Mouse (Mus musculus) limb, embryonic 11.5 days (tissue): Measurements from ENCODE around the gene Chil1. TPM values are rescaled to one million over a fixed set of nuclear protein-coding genes. Genes with fewer than 3 reads are reported as not detected.

Source experiments
- ATAC-seq: fragments of 200-750 bp; cut with Nextera tagmentation; 2 replicates; pipeline ENCODE4 v1.8.0; 2017; ENCODE audit warnings: low read depth; ENCODE audit not compliant: insufficient number of reproducible peaks, low FRiP score, low TSS enrichment
- DNase-seq: peaks from one replicate; pipeline ENCODE4 v3.0.0-alpha.2; 2015; ENCODE audit warnings: low spot score
- H3K27ac ChIP-seq: fragments of 300-500 bp; sonication (generic); replicated peaks from 2 replicates; pipeline ENCODE4 v1.5.1; 2014; ENCODE audit warnings: low read depth, mild to moderate bottlenecking, low read length
- H3K27me3 ChIP-seq: fragments of 300-500 bp; sonication (generic); 2 replicates; pipeline ENCODE4 v1.6.1; 2014; ENCODE audit warnings: mild to moderate bottlenecking, low read length, mixed read lengths; ENCODE audit not compliant: control insufficient read depth, insufficient read depth
- H3K36me3 ChIP-seq: fragments of 300-500 bp; sonication (generic); 2 replicates; pipeline ENCODE4 v1.6.1; 2014; ENCODE audit warnings: mild to moderate bottlenecking, low read length, moderate library complexity, mixed read lengths; ENCODE audit not compliant: control insufficient read depth, insufficient read depth
- H3K4me1 ChIP-seq: fragments of 300-500 bp; sonication (generic); 2 replicates; pipeline ENCODE4 v1.6.1; 2014; ENCODE audit warnings: low read length, mixed read lengths; ENCODE audit not compliant: control insufficient read depth, insufficient read depth
- H3K4me2 ChIP-seq: fragments of 300-500 bp; sonication (generic); 2 replicates; pipeline ENCODE4 v1.6.1; 2014; ENCODE audit warnings: low read depth, mild to moderate bottlenecking, moderate library complexity; ENCODE audit not compliant: severe bottlenecking
- H3K4me3 ChIP-seq: fragments of 300-500 bp; sonication (generic); 2 replicates; pipeline ENCODE4 v1.5.1; 2014; ENCODE audit warnings: low read depth, low read length
- H3K9ac ChIP-seq: fragments of 300-500 bp; sonication (generic); 2 replicates; pipeline ENCODE4 v1.6.1; 2014; ENCODE audit warnings: mild to moderate bottlenecking, low read length
- H3K9me3 ChIP-seq: fragments of 300-500 bp; sonication (generic); 2 replicates; pipeline ENCODE4 v1.6.1; 2016; ENCODE audit warnings: low read length; ENCODE audit not compliant: control insufficient read depth
- WGBS: fragments of 180-500 bp; shearing (Covaris S2); extraction: QIAGEN DNeasy Blood & Tissue Kit; methylation state at CpG from one replicate; pipeline ENCODE4 v1.1.7; 2014; 5-methylcytosine and 5-hydroxymethylcytosine counted together
- polyA plus RNA-seq: library from polyadenylated mRNA; unstranded; fragments of >200 nt; fragmentation: Nextera tagmentation; extraction: Ambion mirVana; gene quantifications from 2 replicates; pipeline ENCODE4 v1.2.1, GENCODE M21; 2014

The Chil1 gene
- polyA plus RNA-seq, 1 experiment from 2014 or later, result 2.0 TPM

- DNase-seq (no peak), ATAC-seq (no peak)
- WGBS, result 36% methylated on average over 11 of the region's 11 CpGs
- no peak overlapping the region for H3K27ac ChIP-seq
- no peaks in the 10 kb centered on the region for H3K36me3 ChIP-seq
- H3K27me3 ChIP-seq, result no peaks in the 10 kb centered on the region; the same call in 1 of the 2 replicates
- H3K9me3 ChIP-seq, result no peaks in the 10 kb centered on the region
- H3K4me2 ChIP-seq, result no peak overlapping the region
- peaks cover 14% of the 10 kb centered on the region for H3K4me1 ChIP-seq
- H3K9ac ChIP-seq, result no peak overlapping the region
- no peak overlapping the region for H3K4me3 ChIP-seq
Measured at GRCm38 (mm10) chr1:134215751-134216628, 34.0 kb downstream of the Chil1 start.

- Histone ChIP-seq H3K27me3 (no peaks in the 10 kb centered on the region; the same call in 1 of the 2 replicates), H3K9ac (no peak overlapping the region), H3K9me3 (no peaks in the 10 kb centered on the region), H3K4me2 (no peak overlapping the region), H3K4me1 (peaks cover 8% of the 10 kb centered on the region), H3K4me3 (no peak overlapping the region), H3K27ac (no peak overlapping the region), H3K36me3 (no peaks in the 10 kb centered on the region)
- ATAC-seq, result no peak
- 87% methylated on average over 2 of the region's 2 CpGs for WGBS
- DNase-seq, result no peak
Measured at GRCm38 (mm10) chr1:134216629-134216971, 34.6 kb downstream of the Chil1 start.

GRCm38 (mm10) chr1:134217028-134217481 is 35.1 kb downstream of the Chil1 start:
- no peak overlapping the region for H3K4me3 ChIP-seq
- no peaks in the 10 kb centered on the region for H3K36me3 ChIP-seq
- no peaks in the 10 kb centered on the region; the same call in 1 of the 2 replicates for H3K27me3 ChIP-seq
- H3K4me1 ChIP-seq, result peaks cover 4% of the 10 kb centered on the region; the same call in 1 of the 2 replicates
- H3K9me3 ChIP-seq, result no peaks in the 10 kb centered on the region
- ATAC-seq, result no peak
- 73% methylated on average over 12 of the region's 12 CpGs for WGBS
- no peak overlapping the region for H3K27ac ChIP-seq
- no peak for DNase-seq
- no peak overlapping the region for H3K9ac ChIP-seq
- no peak overlapping the region for H3K4me2 ChIP-seq

- DNase-seq (no peak), ATAC-seq (no peak)
- Histone ChIP-seq H3K4me3 (no peak overlapping the region), H3K27ac (no peak overlapping the region), H3K9me3 (no peaks in the 10 kb centered on the region), H3K36me3 (no peaks in the 10 kb centered on the region), H3K4me2 (no peak overlapping the region), H3K27me3 (no peaks in the 10 kb centered on the region; the same call in 1 of the 2 replicates), H3K9ac (no peak overlapping the region), H3K4me1 (peaks cover 4% of the 10 kb centered on the region; the same call in 1 of the 2 replicates)
- 86% methylated on average over 3 of the region's 3 CpGs for WGBS
Measured at GRCm38 (mm10) chr1:134217942-134218341, 36.0 kb downstream of the Chil1 start.

- no peaks in the 10 kb centered on the region; the same call in 1 of the 2 replicates for H3K27me3 ChIP-seq
- H3K4me1 ChIP-seq, result peaks cover 4% of the 10 kb centered on the region; the same call in 1 of the 2 replicates
- no peak overlapping the region for H3K27ac ChIP-seq
- no peak overlapping the region for H3K4me2 ChIP-seq
- H3K9ac ChIP-seq, result no peak overlapping the region
- H3K9me3 ChIP-seq, result no peaks in the 10 kb centered on the region
- no peak overlapping the region for H3K4me3 ChIP-seq
- WGBS, result 86% methylated on average over 5 of the region's 5 CpGs
- no peaks in the 10 kb centered on the region for H3K36me3 ChIP-seq
- ATAC-seq (no peak), DNase-seq (no peak)
Measured at GRCm38 (mm10) chr1:134219608-134220007, 37.6 kb downstream of the Chil1 start.

- ATAC-seq (no peak), DNase-seq (no peak)
- no peaks in the 10 kb centered on the region for H3K4me1 ChIP-seq
- no peaks in the 10 kb centered on the region for H3K9me3 ChIP-seq
- no peak overlapping the region for H3K9ac ChIP-seq
- H3K4me3 ChIP-seq, result no peak overlapping the region
- H3K36me3 ChIP-seq, result no peaks in the 10 kb centered on the region
- H3K4me2 ChIP-seq, result no peak overlapping the region
- H3K27me3 ChIP-seq, result no peaks in the 10 kb centered on the region; the same call in 1 of the 2 replicates
- WGBS, result 89% methylated on average over 1 of the region's 1 CpGs
- no peak overlapping the region for H3K27ac ChIP-seq
Measured at GRCm38 (mm10) chr1:134221172-134221571, 39.2 kb downstream of the Chil1 start.

GRCm38 (mm10) chr1:134222122-134223055 is 40.4 kb downstream of the Chil1 start:
- no peak for ATAC-seq
- Histone ChIP-seq H3K4me3 (no peak overlapping the region), H3K27ac (no peak overlapping the region)

GRCm38 (mm10) chr1:134224649-134225227 is 42.8 kb downstream of the Chil1 start:
- Histone ChIP-seq H3K27me3 (no peaks in the 10 kb centered on the region; the same call in 1 of the 2 replicates), H3K27ac (no peak overlapping the region), H3K4me1 (no peaks in the 10 kb centered on the region), H3K9me3 (no peaks in the 10 kb centered on the region), H3K36me3 (no peaks in the 10 kb centered on the region), H3K9ac (no peak overlapping the region), H3K4me2 (no peak overlapping the region), H3K4me3 (no peak overlapping the region)
- DNase-seq (no peak), ATAC-seq (no peak)
- WGBS, result 88% methylated on average over 12 of the region's 12 CpGs

More at GRCm38 (mm10) chr1:134222122-134223055, 40.4 kb downstream of the Chil1 start:
- DNase-seq, result no peak
- WGBS, result 59% methylated on average over 8 of the region's 8 CpGs
- no peaks in the 10 kb centered on the region for H3K4me1 ChIP-seq
- H3K27me3 ChIP-seq, result no peaks in the 10 kb centered on the region; the same call in 1 of the 2 replicates
- no peaks in the 10 kb centered on the region for H3K9me3 ChIP-seq
- no peak overlapping the region for H3K9ac ChIP-seq
- H3K4me2 ChIP-seq, result no peak overlapping the region
- H3K36me3 ChIP-seq, result no peaks in the 10 kb centered on the region
